Mouse (Mus musculus) gastrocnemius, postnatal 4 days (tissue): ENCODE data around the gene Chga. TPM values are rescaled to one million over a fixed set of nuclear protein-coding genes. Genes with fewer than 3 reads are reported as not detected.
A peak's percentile ranks its signal among the peaks of the same experiment; 100 is the strongest.

Experiments used
- DNase-seq, 2 experiments: peaks; one replicate each; pipeline ENCODE4 v3.0.0; 2021 to 2022; ENCODE audit warnings: low spot score in 2 of 2, mixed read lengths in 2 of 2
- total RNA-seq, 2 experiments: library from RNA; stranded (reverse); gene quantifications; 2 replicates each; pipeline ENCODE4 v1.2.3; 2021

The Chga gene
- total RNA-seq, 2 experiments from 2014 or later = 0.20 TPM; not detected in 1

DNA sequence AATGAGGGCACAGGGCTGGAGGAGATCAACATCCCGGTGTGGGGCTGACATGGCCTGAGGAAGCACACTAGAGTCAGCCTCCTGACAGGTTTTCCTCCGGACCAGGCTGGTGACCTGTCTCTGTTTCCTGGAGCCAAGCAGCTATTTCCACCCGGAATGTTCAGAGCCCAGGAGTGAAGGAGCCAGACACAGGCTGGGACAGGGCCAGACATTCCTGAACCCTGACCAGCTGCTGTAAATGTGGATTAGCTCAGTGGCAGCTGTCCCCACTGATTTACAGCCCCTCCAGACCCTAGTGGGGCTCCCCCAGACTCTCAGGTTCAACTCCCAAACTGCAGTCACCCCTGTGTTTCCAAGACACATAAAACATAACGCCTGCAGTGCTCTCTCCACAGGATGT, 42.7 kb downstream of the Chga start:
- DNase-seq = peak in 1 of 2 experiments; percentile 64

DNA sequence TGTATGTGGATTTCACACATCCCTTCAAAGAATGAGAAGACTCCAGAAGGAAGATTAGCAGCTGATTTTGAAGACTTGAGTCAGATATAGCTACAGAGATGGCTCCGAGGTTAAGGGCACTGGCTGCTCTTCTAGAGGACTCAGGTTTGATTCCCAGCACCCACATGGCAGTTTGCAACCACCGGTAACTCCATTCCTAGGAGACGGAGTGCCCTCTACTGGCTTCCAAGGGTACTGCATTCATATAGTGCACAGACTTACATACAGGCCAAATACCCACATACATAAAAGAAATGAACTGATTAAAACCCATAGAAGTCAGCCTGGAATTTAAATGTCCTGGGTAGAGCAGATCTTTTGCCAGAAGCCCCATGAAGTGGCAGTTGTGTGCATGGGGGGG, 43.8 kb downstream of the Chga start:
- no peak for DNase-seq

DNA sequence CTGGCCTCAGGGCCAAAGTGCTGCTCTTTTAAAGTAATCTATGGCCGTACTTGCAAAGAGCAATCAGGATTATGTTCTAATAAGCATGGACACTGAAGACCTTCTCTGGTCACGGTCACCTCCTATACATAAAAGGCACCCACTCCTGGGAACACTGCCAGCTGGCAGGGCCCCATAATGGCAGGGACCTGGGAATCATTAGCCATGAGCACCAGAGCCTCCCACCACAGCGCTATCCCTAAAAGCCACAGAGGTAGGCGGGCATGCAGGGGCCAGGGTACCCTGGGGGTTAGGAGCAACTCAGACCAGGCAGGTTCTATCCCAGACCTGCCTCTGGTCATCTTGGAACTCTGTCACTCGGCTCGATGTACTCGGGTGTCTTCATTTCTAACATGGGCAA, 45.0 kb downstream of the Chga start:
- no peak for DNase-seq

DNA sequence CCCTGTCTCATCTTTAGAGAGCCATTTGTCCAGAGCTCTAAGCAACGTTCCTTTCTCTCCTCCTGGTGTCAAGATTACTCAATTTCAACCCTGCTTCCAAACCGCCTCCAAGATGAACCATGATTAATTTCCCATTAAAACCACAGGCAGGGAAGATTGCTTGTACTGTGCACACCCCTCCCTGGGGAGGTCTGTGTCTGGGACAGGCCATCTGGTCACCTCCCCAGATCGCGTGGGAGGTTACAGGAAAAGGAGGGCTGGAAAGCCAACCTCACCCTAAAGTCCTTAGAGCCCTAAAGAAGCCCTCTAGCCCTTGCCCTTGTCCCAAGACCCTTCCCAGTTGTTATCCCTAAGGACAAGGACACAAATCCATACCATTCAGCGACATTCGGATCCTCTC, 45.6 kb downstream of the Chga start:
- no peak for DNase-seq

DNA sequence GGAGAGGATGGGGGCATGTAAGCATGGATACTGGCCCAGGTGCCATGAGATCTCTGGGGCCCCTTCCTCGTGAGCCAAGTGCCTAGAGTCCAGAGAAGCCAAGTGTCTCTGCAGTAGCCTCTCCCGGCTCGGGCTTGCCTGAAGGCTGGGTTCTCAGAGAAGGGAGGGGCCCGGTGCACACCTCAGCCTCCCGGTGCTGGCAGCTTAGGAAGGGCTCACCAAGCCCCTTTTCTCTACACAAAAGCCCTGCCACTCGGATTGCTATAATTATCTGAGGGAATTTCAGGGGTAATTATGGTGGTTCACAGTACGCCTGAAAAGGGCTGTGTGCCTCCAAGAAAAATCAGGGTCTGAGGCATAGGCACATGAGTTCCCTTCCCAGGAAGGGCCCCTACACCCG, 47.1 kb downstream of the Chga start:
- DNase-seq = no peak

DNA sequence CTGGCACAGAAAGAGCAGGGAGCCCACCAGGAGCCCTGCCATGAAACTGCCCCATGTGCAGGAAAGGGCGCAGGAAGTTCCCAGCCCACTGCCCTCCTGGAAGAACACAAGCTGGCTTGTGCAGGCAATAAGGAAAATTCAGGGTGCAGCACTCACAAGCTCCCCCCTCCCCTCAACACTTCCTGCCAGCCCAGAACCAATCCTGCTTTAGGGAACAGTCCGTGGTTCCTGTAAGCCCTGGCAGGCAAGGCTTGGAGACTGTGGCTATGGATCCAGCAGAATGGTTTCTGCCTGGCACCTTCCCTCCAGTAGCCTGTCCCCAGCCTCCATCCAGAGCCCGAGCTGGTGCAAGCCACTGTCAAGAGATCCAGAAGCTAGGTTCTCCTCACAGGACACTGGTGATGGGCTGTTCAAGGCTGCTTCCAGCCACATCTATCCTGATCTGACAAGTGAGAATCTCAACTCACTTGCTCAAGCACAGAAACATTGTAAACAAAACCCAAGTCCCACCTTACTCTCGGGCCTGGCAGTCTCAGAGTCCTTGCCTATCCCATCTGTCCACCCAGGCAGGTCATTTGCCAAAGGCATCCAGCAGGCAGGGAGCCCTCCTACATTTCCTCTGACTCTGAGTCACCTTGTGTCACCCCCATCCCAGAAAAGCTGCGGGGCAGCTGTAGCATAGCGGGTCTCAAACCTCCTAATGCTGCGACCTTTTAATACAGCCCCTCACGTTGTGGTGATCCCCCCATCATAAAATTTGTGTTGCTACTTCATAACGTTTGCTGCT, 47.7 kb downstream of the Chga start:
- no peak for DNase-seq

DNA sequence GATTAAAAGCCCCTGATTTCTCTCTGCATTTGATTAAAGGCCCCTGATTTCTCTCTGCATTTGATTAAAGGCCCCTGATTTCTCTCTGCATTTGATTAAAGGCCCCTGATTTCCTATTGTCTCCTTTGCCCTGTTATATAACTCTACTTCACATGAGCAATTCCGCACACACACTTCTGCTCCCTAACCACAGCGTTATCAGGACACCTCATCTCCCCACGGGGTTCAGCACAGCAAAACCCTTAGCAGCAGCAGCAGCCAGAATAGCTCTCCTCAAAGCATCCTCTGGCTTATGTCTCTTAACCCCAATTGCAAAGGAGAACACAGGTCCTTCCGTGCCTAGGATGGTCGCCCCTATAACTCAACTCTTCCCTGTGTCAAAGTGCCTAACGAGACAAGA, 50.8 kb downstream of the Chga start:
- no peak for DNase-seq

DNA sequence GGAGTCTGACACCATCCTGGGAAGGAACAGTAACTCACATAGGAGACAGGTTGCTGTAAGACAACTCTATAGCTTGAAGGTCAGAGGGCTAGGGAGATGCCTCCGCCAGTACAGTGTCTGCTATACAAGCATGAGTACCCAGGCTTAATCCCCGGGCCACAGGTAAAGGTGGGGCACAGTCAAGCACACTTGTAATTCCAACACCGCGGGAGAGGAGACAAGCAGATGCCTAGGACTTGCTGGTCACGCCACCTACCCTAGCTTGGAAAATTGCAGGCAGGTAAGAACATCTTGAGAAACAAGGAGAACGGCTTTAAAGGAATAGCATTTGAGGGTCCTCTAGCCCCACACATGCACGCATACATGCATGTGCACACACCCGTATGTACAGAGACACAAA, 52.3 kb downstream of the Chga start:
- DNase-seq = no peak

DNA sequence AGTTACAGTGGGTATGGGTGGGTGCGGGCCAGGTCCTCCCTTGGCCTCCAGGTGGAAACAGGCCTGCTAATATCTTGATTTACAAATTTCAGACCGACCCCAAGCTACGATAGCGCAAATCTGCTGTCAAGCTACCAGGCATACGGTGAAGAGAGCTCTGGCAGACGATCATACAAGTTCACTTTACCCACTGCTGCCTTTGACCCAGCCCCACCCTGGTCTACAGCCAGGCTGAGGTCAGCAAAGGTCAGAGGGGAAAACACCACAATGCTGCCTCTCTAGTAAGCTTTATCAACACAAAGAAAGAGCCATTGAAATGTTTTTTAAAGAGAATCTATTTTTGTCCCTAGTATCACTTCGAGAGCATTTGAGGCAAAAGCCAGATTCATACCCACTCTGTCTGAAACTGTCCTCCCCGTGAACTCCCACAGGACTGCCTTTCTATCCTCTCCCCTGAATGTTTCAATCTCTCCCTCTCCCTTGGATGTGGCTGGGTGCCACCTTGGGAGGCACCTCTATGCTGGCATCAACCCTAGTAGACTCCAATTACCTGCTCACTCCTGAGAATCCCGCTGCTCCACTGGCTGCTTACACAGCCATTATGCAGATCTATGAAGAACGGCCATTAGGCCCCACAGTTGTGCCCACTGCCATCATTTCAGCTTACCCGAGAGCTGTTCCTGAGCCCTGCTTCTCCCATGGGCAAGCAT, 53.2 kb downstream of the Chga start:
- DNase-seq = peak in 1 of 2 experiments; percentile 7

DNA sequence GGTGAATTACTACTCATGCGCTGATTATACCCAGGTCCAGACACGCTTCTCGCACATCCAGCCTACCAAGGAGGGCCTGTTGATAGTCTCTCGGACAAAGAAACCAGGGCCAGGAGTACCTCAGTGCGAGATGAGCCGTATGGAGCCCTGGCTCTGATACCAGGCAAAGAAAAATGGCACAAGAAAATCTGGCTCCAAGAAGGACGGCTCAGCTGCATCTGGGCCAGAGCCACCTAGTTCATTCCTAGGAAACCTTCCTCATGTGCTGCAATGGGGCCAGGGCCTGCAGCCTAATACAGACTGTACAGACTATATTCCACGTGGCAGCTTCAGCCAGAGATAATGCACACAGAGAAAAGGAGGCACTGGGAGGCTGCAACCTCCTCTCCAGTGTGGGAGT, 56.2 kb downstream of the Chga start:
- DNase-seq = no peak

DNA sequence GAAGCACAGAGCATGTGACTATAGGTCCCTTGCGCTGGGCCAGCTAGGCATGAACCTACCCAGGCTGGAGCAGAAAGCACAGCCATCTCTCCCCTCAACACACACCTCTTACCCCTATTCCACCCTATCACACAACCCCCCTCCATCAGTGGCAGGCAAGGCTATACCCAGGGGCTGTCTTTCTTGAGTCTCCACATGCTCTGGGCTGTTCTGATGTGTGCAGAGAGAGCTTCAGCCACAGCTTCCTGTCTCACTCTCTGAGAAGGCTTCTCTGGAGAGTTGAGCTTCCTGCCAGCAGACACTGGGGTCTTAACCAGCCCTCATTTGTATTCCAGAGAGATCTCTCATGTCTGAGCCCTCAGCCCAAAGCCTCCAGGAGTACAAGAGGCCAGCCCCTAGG, 57.7 kb downstream of the Chga start:
- DNase-seq = no peak

DNA sequence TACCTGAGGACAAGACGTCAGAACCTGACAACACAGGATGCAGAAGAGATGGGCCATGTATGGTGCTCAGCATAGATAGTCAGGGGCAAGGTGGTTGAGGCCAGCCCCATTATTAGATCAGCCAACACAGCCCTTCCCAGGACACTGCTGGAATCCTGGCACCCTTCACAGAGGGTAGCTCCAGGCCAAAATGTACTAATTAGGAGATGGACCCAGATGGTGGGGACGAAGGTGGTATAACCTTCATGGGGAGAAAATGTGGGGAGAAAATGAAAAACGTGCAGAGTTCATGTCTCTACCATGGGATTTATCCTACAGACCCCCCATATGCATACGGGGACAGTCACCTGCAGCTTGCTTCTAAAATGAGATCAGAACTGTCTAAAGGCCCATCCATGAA, 58.6 kb downstream of the Chga start:
- DNase-seq = no peak

Other genes with a start within 250 kb of the Chga start
- 100 to 1,000 TPM; 129 to 135 TPM for gene Lgmn, start 115.2 kb upstream of the Chga start, total RNA-seq
- 10 to 100 TPM; 25.4 to 32.8 TPM for gene Golga5, start 85.8 kb upstream of the Chga start, total RNA-seq
- gene Itpk1, start 150.0 kb downstream of the Chga start, total RNA-seq = 10 to 100 TPM; 10.0 to 10.1 TPM
- 1 to 10 TPM; 7.6 to 7.8 TPM for gene Moap1, start 188.7 kb downstream of the Chga start, total RNA-seq
- 1 to 10 TPM; 2.8 to 3.6 TPM for gene Tmem251, start 188.8 kb downstream of the Chga start, total RNA-seq
- gene Gm28051, start 202.8 kb downstream of the Chga start, total RNA-seq = not detected
- gene Gon7, start 202.8 kb downstream of the Chga start, total RNA-seq = 10 to 100 TPM in 1 of 2 experiments, 1 to 10 TPM in 1; 9.5 to 10.9 TPM
- gene Ubr7, start 203.0 kb downstream of the Chga start, total RNA-seq = 10 to 100 TPM; 28.7 to 31.1 TPM
- gene Gm20604, start 203.7 kb downstream of the Chga start, total RNA-seq = 1 to 10 TPM; 4.7 to 5.4 TPM